Mouse (Mus musculus): Measurements from ENCODE around the gene Cryl1. TPM values are rescaled to one million over a fixed set of nuclear protein-coding genes. Genes with fewer than 3 reads are reported as not detected.

Cryl1 gene
- polyA plus RNA-seq, 1 experiment from 2014 or later, result 7.4 TPM

Other genes with a start within 250 kb of the Cryl1 start
- 15.5 and 17.4 TPM in 2 replicates for gene Ift88, start 25.5 kb upstream of the Cryl1 start, polyA plus RNA-seq (2014; fragmentation: Nextera tagmentation; extraction: Ambion mirVana)
- 1.1 and 1.3 TPM in 2 replicates for gene Il17d, start 126.2 kb upstream of the Cryl1 start, polyA plus RNA-seq (2014; fragmentation: Nextera tagmentation; extraction: Ambion mirVana)
- 79.4 and 86.5 TPM in 2 replicates for gene Eef1akmt1, start 173.1 kb upstream of the Cryl1 start, polyA plus RNA-seq (2014; fragmentation: Nextera tagmentation; extraction: Ambion mirVana)